Mouse (Mus musculus): Measurements from ENCODE around the gene Pnlip.

DNA sequence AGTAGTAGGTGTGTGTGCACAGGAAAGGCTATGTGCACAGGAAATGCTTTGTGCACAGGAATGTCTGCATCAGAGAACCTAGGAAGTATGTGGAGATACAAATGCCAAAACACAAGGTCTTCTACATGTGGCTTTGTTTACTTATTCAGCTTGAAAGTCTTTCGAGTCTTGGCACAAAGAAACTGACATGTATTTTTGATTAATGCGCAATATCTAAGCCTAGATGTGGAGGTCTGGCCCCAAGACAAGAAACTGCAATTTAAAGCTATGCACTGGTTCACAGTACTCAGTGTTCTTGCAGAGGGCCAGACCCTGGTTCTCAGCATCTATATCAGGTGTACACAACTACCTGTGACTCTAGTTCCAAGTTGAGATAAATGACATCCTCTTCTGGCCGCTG is 31.6 kb upstream of the Pnlip start:
- TF ChIP-seq CTCF (conservative IDR thresholded peaks at IDR 0.05; ENCODE audit: low read length): no peak
- no peak for TF ChIP-seq POU5F1 (IDR thresholded peaks at IDR 0.05; ENCODE audit: borderline replicate concordance, low read length)

All from E14TG2a.4 (cell line).